Mouse (Mus musculus): ENCODE measurements around the gene Srrm1.

Srrm1 gene

GRCm38 (mm10) chr4:135271881-135272616, 81.1 kb downstream of the Srrm1 start:
- peak; percentile 8 to 43 for DNase-seq

GRCm38 (mm10) chr4:135271419-135271828, 81.7 kb downstream of the Srrm1 start:
- peak in 1 of 2 experiments; percentile 12 for DNase-seq
